Mouse (Mus musculus): ENCODE measurements around the gene Ndufb10.

DNA sequence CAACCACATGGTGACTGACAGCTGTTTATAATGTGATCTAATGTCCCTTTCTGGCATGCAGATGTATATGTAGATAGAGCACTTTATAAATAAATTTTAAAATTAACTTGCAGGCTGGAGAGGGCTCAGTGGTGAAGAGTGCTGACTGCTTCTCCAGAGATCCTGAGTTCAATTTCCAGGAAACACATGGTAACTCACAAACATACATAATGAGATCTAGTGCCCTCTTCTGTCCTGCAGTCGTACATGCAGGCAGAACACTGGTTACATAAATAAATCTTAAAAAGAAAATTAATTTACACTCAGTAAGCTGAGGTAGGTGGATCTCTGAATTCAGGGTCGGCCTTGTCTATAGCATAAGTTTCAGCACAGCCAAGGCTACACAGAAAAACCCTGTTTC is 15.6 kb downstream of the Ndufb10 start:
- no peak for TF ChIP-seq EP300 (IDR thresholded peaks at IDR 0.05; ENCODE audit: insufficient read depth, low read depth, low read length)
- TF ChIP-seq CTCF (IDR thresholded peaks at IDR 0.05) = peak; percentile 76
- no peak for TF ChIP-seq POLR2A (IDR thresholded peaks at IDR 0.05; ENCODE audit: insufficient read depth, low read depth, low read length)
